Mouse (Mus musculus) retina, postnatal 1 day (tissue): Measurements from ENCODE around the gene Olfr169.
"Not testable (repeated sequence)": the region's sequence is repeated elsewhere in the genome, so short reads cannot be mapped to it uniquely, and the experiment has no call there.

Source experiments
- DNase-seq: peaks from one replicate; pipeline ENCODE4 v3.0.0-alpha.2; 2012

Gene Olfr169

DNA sequence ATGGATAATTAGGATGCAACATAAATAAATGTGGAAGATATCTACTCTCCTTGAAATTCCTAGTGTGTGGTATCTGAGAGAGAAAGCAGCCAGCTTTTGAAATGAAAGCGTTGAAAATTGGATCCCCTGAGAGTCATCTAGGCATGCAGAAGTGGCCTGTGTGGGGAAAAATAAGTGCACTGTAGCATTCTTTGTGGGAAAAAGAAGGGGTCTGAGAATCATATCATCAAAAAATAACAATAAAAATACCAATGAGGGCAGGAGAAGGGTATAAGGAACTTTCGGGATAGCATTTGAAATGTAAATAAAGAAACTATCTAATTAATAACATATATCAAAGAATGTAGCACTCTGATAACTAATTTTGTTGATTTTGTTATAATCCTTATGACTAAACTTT lies at the start of gene Olfr169:
Gene Olfr169 (minus strand): TSS at position 101 of the 400 bp plus-strand sequence.
- DNase-seq: not testable (repeated sequence)

DNA sequence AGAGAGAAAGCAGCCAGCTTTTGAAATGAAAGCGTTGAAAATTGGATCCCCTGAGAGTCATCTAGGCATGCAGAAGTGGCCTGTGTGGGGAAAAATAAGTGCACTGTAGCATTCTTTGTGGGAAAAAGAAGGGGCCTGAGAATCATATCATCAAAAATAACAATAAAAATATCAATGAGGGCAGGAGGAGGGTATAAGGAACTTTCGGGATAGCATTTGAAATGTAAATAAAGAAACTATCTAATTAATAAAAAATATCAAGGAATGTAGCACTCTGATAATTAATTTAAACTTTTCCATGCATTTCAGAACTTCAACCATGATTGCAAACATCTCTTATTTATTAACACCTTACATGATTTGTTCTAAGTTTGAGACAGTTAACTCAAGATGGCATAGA lies 40.2 kb upstream of the Olfr169 start, which contains the start of gene Olfr170:
Gene Olfr170 (minus strand): TSS at position 101 of the 400 bp plus-strand sequence.
- not testable (repeated sequence) for DNase-seq

DNA sequence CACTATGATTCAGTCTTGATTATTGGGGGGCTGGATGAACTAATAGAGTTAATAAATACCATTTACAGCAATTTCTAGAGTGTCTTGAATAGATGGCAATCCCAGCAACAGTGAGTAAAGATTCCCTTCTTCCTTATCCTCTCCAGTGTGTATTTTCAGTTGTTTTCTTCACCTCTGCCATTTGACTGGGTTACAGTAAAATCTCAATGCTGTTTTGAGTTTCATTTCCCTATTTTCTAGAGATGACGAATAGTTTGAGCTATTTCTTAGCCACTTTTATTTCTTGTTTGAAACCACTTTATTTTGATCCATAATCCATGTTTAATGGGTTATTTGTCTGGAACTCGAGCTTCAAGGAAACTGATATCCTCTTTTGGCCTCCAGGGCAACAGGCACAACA lies 31.6 kb upstream of the Olfr169 start:
- no peak for DNase-seq

GRCm38 (mm10) chr16:19553429-19553828 lies 18.2 kb downstream of the Olfr169 start:
- DNase-seq: not testable (repeated sequence)

GRCm38 (mm10) chr16:19552246-19552645 lies 19.4 kb downstream of the Olfr169 start:
- DNase-seq: not testable (repeated sequence)

DNA sequence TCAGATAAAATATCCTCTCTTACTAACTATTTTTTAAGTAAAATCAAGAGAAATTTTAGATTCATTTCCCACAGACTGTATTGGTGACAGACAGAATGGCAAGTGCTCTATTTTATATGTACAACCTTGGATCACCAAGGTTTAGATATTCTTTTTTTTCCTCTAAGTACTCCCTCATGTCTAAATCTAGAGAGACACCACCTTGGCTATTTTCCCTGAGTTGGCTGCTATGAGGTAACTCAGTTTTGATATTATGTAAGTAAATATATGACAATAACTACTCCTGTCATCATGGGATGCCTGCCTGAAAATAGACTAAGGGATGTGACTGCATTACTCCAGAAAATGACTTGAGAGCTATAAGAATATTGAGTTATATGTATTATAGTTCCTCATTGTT lies 36.2 kb downstream of the Olfr169 start, which contains the start of gene Olfr168:
Gene Olfr168 (minus strand): TSS at position 101 of the 400 bp plus-strand sequence.
- DNase-seq: no peak

DNA sequence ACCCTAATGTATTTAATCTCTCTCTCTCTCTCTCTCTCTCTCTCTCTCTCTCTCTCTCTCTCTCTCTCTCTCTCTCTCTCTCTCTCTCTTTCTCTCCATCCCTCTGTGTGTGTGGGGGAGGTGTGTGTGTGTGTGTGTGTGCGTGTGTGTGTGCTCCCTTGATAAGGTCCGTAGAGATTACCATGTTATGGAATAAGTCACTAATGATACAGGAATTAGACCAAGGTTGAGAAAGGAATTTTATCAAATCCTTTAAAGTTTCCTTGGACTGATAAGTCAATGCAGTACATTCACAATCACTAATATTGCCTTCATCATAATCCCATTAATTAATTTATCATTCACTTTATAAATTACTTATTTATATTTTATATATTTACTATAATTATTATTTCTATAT lies 49.4 kb downstream of the Olfr169 start, which contains the start of gene Olfr167:
Gene Olfr167 (minus strand): TSS at position 101 of the 400 bp plus-strand sequence.
- DNase-seq: no peak
